Mouse (Mus musculus) liver, embryonic 13.5 days (tissue): ENCODE measurements around the gene Sphk2. TPM values are rescaled to one million over a fixed set of nuclear protein-coding genes. Genes with fewer than 3 reads are reported as not detected.

Experiments used
- ATAC-seq: fragments of 200-750 bp; cut with Nextera tagmentation; 2 replicates; pipeline ENCODE4 v1.8.0; 2017; ENCODE audit warnings: low read depth, mild to moderate bottlenecking, moderate number of reproducible peaks, moderate library complexity
- DNase-seq: peaks from one replicate; pipeline ENCODE4 v3.0.0; 2022
- H3K27ac ChIP-seq: fragments of 300-500 bp; sonication (generic); 2 replicates; pipeline ENCODE4 v1.5.1; 2015; ENCODE audit warnings: moderate library complexity, mild to moderate bottlenecking, inconsistent platforms
- H3K27me3 ChIP-seq: fragments of 300-500 bp; sonication (generic); 2 replicates; pipeline ENCODE4 v1.6.1; 2015; ENCODE audit warnings: mild to moderate bottlenecking, inconsistent platforms
- H3K36me3 ChIP-seq: fragments of 300-500 bp; sonication (generic); 2 replicates; pipeline ENCODE4 v1.6.1; 2015; ENCODE audit warnings: mild to moderate bottlenecking, inconsistent platforms
- H3K4me1 ChIP-seq: fragments of 300-500 bp; sonication (generic); replicated peaks from 2 replicates; pipeline ENCODE4 v1.6.1; 2015; ENCODE audit warnings: inconsistent platforms
- H3K4me2 ChIP-seq: fragments of 300-500 bp; sonication (generic); 2 replicates; pipeline ENCODE4 v1.6.1; 2015; ENCODE audit warnings: inconsistent platforms, mild to moderate bottlenecking, moderate library complexity
- H3K4me3 ChIP-seq: fragments of 300-500 bp; sonication (generic); replicated peaks from 2 replicates; pipeline ENCODE4 v1.5.1; 2015; ENCODE audit warnings: mild to moderate bottlenecking, inconsistent platforms
- H3K9ac ChIP-seq: fragments of 300-500 bp; sonication (generic); 2 replicates; pipeline ENCODE4 v1.6.1; 2015; ENCODE audit warnings: mild to moderate bottlenecking, inconsistent platforms
- H3K9me3 ChIP-seq: fragments of 300-500 bp; sonication (generic); replicated peaks from 2 replicates; pipeline ENCODE4 v1.6.1; 2016; ENCODE audit warnings: inconsistent platforms
- WGBS: fragments of 180-500 bp; shearing (Covaris S2); methylation state at CpG from one replicate; pipeline ENCODE4 v1.1.7; 2015; ENCODE audit not compliant: insufficient replicate concordance; 5-methylcytosine and 5-hydroxymethylcytosine counted together
- polyA plus RNA-seq: library from polyadenylated mRNA; unstranded; fragments of >200 nt; fragmentation: Nextera tagmentation; extraction: Ambion mirVana; gene quantifications from 2 replicates; pipeline ENCODE4 v1.2.1, GENCODE M21; 2015

Gene Sphk2
- polyA plus RNA-seq, 1 experiment from 2014 or later: 11.4 TPM

GRCm38 (mm10) chr7:45744387-45744786 is 26.6 kb upstream of the Sphk2 start:
- Histone ChIP-seq H3K36me3 (no peaks in the 10 kb centered on the region), H3K4me1 (peaks cover 14% of the 10 kb centered on the region), H3K9me3 (no peaks in the 10 kb centered on the region), H3K9ac (no peak overlapping the region), H3K4me3 (no peak overlapping the region), H3K4me2 (no peak overlapping the region), H3K27ac (no peak overlapping the region), H3K27me3 (no peaks in the 10 kb centered on the region)
- 35% methylated on average over 2 of the region's 2 CpGs for WGBS
- no peak for DNase-seq
- ATAC-seq: no peak

GRCm38 (mm10) chr7:45742338-45742737 is 24.5 kb upstream of the Sphk2 start:
- no peaks in the 10 kb centered on the region for H3K9me3 ChIP-seq
- peak overlapping the region; percentile 54 for H3K4me2 ChIP-seq
- no peaks in the 10 kb centered on the region for H3K27me3 ChIP-seq
- H3K27ac ChIP-seq: no peak overlapping the region
- peaks cover 14% of the 10 kb centered on the region for H3K4me1 ChIP-seq
- H3K9ac ChIP-seq: 0 out of 2 replicates have a peak overlapping the region, but pooled peaks have one; percentile 23
- H3K36me3 ChIP-seq: no peaks in the 10 kb centered on the region
- 30% methylated on average over 19 of the region's 19 CpGs for WGBS
- no peak for ATAC-seq
- H3K4me3 ChIP-seq: peak overlapping the region; percentile 27
- no peak for DNase-seq

GRCm38 (mm10) chr7:45741777-45742176 is 24.0 kb upstream of the Sphk2 start:
- 32% methylated on average over 11 of the region's 11 CpGs for WGBS
- DNase-seq (no peak), ATAC-seq (no peak)
- Histone ChIP-seq H3K4me1 (peaks cover 14% of the 10 kb centered on the region), H3K4me3 (peak overlapping the region; percentile 27), H3K27ac (no peak overlapping the region), H3K36me3 (no peaks in the 10 kb centered on the region), H3K9ac (peak overlapping the region; percentile 23; the same call in 1 of the 2 replicates), H3K27me3 (no peaks in the 10 kb centered on the region), H3K4me2 (peak overlapping the region; percentile 54), H3K9me3 (no peaks in the 10 kb centered on the region)

- Histone ChIP-seq H3K4me1 (peaks cover 14% of the 10 kb centered on the region), H3K36me3 (no peaks in the 10 kb centered on the region), H3K4me2 (peak overlapping the region; percentile 54), H3K9me3 (no peaks in the 10 kb centered on the region), H3K27me3 (no peaks in the 10 kb centered on the region), H3K9ac (peak overlapping the region; percentile 22; the same call in 1 of the 2 replicates), H3K27ac (no peak overlapping the region), H3K4me3 (no peak overlapping the region)
- DNase-seq (no peak), ATAC-seq (no peak)
- 34% methylated on average over 12 of the region's 12 CpGs for WGBS
Measured at GRCm38 (mm10) chr7:45741308-45741707, 23.5 kb upstream of the Sphk2 start.

GRCm38 (mm10) chr7:45739820-45740219 is 22.0 kb upstream of the Sphk2 start:
- Histone ChIP-seq H3K4me1 (peaks cover 14% of the 10 kb centered on the region), H3K27ac (no peak overlapping the region), H3K9me3 (no peaks in the 10 kb centered on the region), H3K4me3 (no peak overlapping the region), H3K4me2 (no peak overlapping the region), H3K27me3 (no peaks in the 10 kb centered on the region), H3K36me3 (no peaks in the 10 kb centered on the region), H3K9ac (no peak overlapping the region)
- WGBS: 61% methylated on average over 10 of the region's 10 CpGs
- no peak for ATAC-seq
- DNase-seq: no peak

GRCm38 (mm10) chr7:45739162-45739763 is 21.5 kb upstream of the Sphk2 start:
- Histone ChIP-seq H3K4me1 (peaks cover 14% of the 10 kb centered on the region), H3K9ac (no peak overlapping the region), H3K4me2 (no peak overlapping the region), H3K4me3 (no peak overlapping the region), H3K27me3 (no peaks in the 10 kb centered on the region), H3K27ac (no peak overlapping the region), H3K9me3 (no peaks in the 10 kb centered on the region), H3K36me3 (no peaks in the 10 kb centered on the region)
- DNase-seq: no peak
- peak; percentile 74 for ATAC-seq
- 7% methylated on average over 9 of the region's 9 CpGs for WGBS

GRCm38 (mm10) chr7:45733477-45733876 is 15.7 kb upstream of the Sphk2 start:
- ATAC-seq (no peak), DNase-seq (no peak)
- WGBS: 54% methylated on average over 5 of the region's 5 CpGs
- Histone ChIP-seq H3K36me3 (peaks cover 6% of the 10 kb centered on the region), H3K9ac (no peak overlapping the region), H3K27ac (no peak overlapping the region), H3K27me3 (no peaks in the 10 kb centered on the region), H3K9me3 (no peaks in the 10 kb centered on the region), H3K4me3 (no peak overlapping the region), H3K4me2 (no peak overlapping the region), H3K4me1 (peaks cover 23% of the 10 kb centered on the region)

- 22% methylated on average over 16 of the region's 16 CpGs for WGBS
- no peak overlapping the region for H3K4me2 ChIP-seq
- no peak overlapping the region for H3K4me3 ChIP-seq
- no peaks in the 10 kb centered on the region for H3K27me3 ChIP-seq
- H3K4me1 ChIP-seq: peaks cover 29% of the 10 kb centered on the region
- ATAC-seq (0 out of 2 replicates have a peak, but pooled peaks have one; percentile 10), DNase-seq (peak; percentile 47)
- H3K9me3 ChIP-seq: no peaks in the 10 kb centered on the region
- H3K36me3 ChIP-seq: peaks cover 26% of the 10 kb centered on the region
- no peak overlapping the region for H3K9ac ChIP-seq
- no peak overlapping the region for H3K27ac ChIP-seq
Measured at GRCm38 (mm10) chr7:45730727-45731431, 13.1 kb upstream of the Sphk2 start.

- no peak for ATAC-seq
- WGBS: 63% methylated on average over 3 of the region's 3 CpGs
Measured at GRCm38 (mm10) chr7:45727625-45728024, 9.8 kb upstream of the Sphk2 start.

GRCm38 (mm10) chr7:45726419-45726818 is 8.6 kb upstream of the Sphk2 start:
- no peak overlapping the region for H3K4me3 ChIP-seq
- 88% methylated on average over 10 of the region's 10 CpGs for WGBS
- no peak overlapping the region for H3K9ac ChIP-seq
- H3K4me2 ChIP-seq: no peak overlapping the region
- H3K9me3 ChIP-seq: no peaks in the 10 kb centered on the region
- peaks cover 30% of the 10 kb centered on the region for H3K4me1 ChIP-seq
- peaks cover 70% of the 10 kb centered on the region for H3K36me3 ChIP-seq
- H3K27me3 ChIP-seq: no peaks in the 10 kb centered on the region
- H3K27ac ChIP-seq: no peak overlapping the region
- ATAC-seq (no peak), DNase-seq (no peak)

More at GRCm38 (mm10) chr7:45727625-45728024, 9.8 kb upstream of the Sphk2 start:
- no peak overlapping the region for H3K4me3 ChIP-seq
- H3K27me3 ChIP-seq: no peaks in the 10 kb centered on the region
- no peak for DNase-seq
- H3K36me3 ChIP-seq: peaks cover 58% of the 10 kb centered on the region
- peaks cover 29% of the 10 kb centered on the region for H3K4me1 ChIP-seq
- no peak overlapping the region for H3K4me2 ChIP-seq
- H3K27ac ChIP-seq: no peak overlapping the region
- no peak overlapping the region for H3K9ac ChIP-seq
- no peaks in the 10 kb centered on the region for H3K9me3 ChIP-seq

- no peak within 1 kb of the TSS for H3K4me2 ChIP-seq
- peaks cover 77% of the 10 kb centered on the region for H3K36me3 ChIP-seq
- no peak for DNase-seq
- H3K27ac ChIP-seq: no peak within 1 kb of the TSS
- no peak within 1 kb of the TSS for H3K9ac ChIP-seq
- peaks cover 34% of the 10 kb centered on the region for H3K4me1 ChIP-seq
- H3K27me3 ChIP-seq: no peaks in the 10 kb centered on the region
- no peaks in the 10 kb centered on the region for H3K9me3 ChIP-seq
- ATAC-seq: no peak
- H3K4me3 ChIP-seq: no peak within 1 kb of the TSS
- 83% methylated on average over 11 of the region's 11 CpGs for WGBS
Measured at GRCm38 (mm10) chr7:45725713-45726112, 7.9 kb upstream of the Sphk2 start, which contains the start of gene Spaca4. Gene Spaca4, minus strand, starts transcription at chr7:45725813.
